Mouse (Mus musculus): ENCODE results near the gene Fastkd1. TPM values are rescaled to one million over a fixed set of nuclear protein-coding genes. Genes with fewer than 3 reads are reported as not detected.
A peak's percentile ranks its signal among the peaks of the same experiment; 100 is the strongest.
"Not testable (repeated sequence)": the region's sequence is repeated elsewhere in the genome, so short reads cannot be mapped to it uniquely, and the experiment has no call there.

Gene Fastkd1
- 4.2 and 4.7 TPM in 2 replicates for polyA plus RNA-seq (2012; rRNA removed)

- DNase-seq (ENCODE audit: low read depth, low spot score) = peak; percentile 91
- under 1% methylated on average over 39 of the region's 39 CpGs for WGBS
Measured at GRCm38 (mm10) chr2:69712981-69713625, at the start of gene Fastkd1. Gene Fastkd1, minus strand, starts transcription at chr2:69713516.

- WGBS = 84% methylated on average over 5 of the region's 5 CpGs
- DNase-seq (ENCODE audit: low read depth, low spot score) = no peak
Measured at GRCm38 (mm10) chr2:69760980-69761379, 47.7 kb upstream of the Fastkd1 start.

GRCm38 (mm10) chr2:69745091-69745490 lies 31.8 kb upstream of the Fastkd1 start:
- WGBS = 83% methylated on average over 1 of the region's 1 CpGs
- no peak for DNase-seq (ENCODE audit: low read depth, low spot score)

- WGBS = 1% methylated on average over 13 of the region's 13 CpGs
- peak; percentile 8 for DNase-seq (ENCODE audit: low read depth, low spot score)
Measured at GRCm38 (mm10) chr2:69723519-69723825, 10.2 kb upstream of the Fastkd1 start.

GRCm38 (mm10) chr2:69722650-69723518 lies 9.6 kb upstream of the Fastkd1 start:
- under 1% methylated on average over 91 of the region's 91 CpGs for WGBS

GRCm38 (mm10) chr2:69722273-69722649 lies 8.9 kb upstream of the Fastkd1 start, which contains the start of gene Ppig:
Gene Ppig, plus strand, starts transcription at chr2:69722545.
- DNase-seq (ENCODE audit: low read depth, low spot score) = no peak
- WGBS = 5% methylated on average over 12 of the region's 12 CpGs

More at GRCm38 (mm10) chr2:69722650-69723518, 9.6 kb upstream of the Fastkd1 start:
- peak; percentile 80 for DNase-seq (ENCODE audit: low read depth, low spot score)

GRCm38 (mm10) chr2:69719121-69719520 lies 5.8 kb upstream of the Fastkd1 start:
- no peak for DNase-seq (ENCODE audit: low read depth, low spot score)
- 69% methylated on average over 1 of the region's 1 CpGs for WGBS

GRCm38 (mm10) chr2:69716483-69716882 lies 3.2 kb upstream of the Fastkd1 start:
- no peak for DNase-seq (ENCODE audit: low read depth, low spot score)

GRCm38 (mm10) chr2:69714126-69714525 lies 810 bp upstream of the Fastkd1 start:
- 73% methylated on average over 5 of the region's 5 CpGs for WGBS
- no peak for DNase-seq (ENCODE audit: low read depth, low spot score)

More at GRCm38 (mm10) chr2:69716483-69716882, 3.2 kb upstream of the Fastkd1 start:
- WGBS = 68% methylated on average over 3 of the region's 3 CpGs

- DNase-seq (ENCODE audit: low read depth, low spot score) = no peak
- 23% methylated on average over 4 of the region's 4 CpGs for WGBS
Measured at GRCm38 (mm10) chr2:69713626-69714014, 304 bp upstream of the Fastkd1 start.

- 81% methylated on average over 14 of the region's 14 CpGs for WGBS
- DNase-seq (ENCODE audit: low read depth, low spot score) = no peak
Measured at GRCm38 (mm10) chr2:69712171-69712570, 1.1 kb downstream of the Fastkd1 start.

GRCm38 (mm10) chr2:69700446-69700845 lies 12.9 kb downstream of the Fastkd1 start:
- no peak for DNase-seq (ENCODE audit: low read depth, low spot score)
- WGBS = 84% methylated on average over 8 of the region's 8 CpGs

GRCm38 (mm10) chr2:69693501-69693900 lies 19.8 kb downstream of the Fastkd1 start:
- no peak for DNase-seq (ENCODE audit: low read depth, low spot score)
- WGBS = 92% methylated on average over 11 of the region's 11 CpGs

- no peak for DNase-seq (ENCODE audit: low read depth, low spot score)
- 90% methylated on average over 6 of the region's 6 CpGs for WGBS
Measured at GRCm38 (mm10) chr2:69690843-69691242, 22.5 kb downstream of the Fastkd1 start.

- WGBS = 95% methylated on average over 3 of the region's 3 CpGs
- no peak for DNase-seq (ENCODE audit: low read depth, low spot score)
Measured at GRCm38 (mm10) chr2:69690214-69690613, 23.1 kb downstream of the Fastkd1 start.

GRCm38 (mm10) chr2:69684488-69684887 lies 28.8 kb downstream of the Fastkd1 start:
- DNase-seq (ENCODE audit: low read depth, low spot score) = no peak
- 91% methylated on average over 3 of the region's 3 CpGs for WGBS

GRCm38 (mm10) chr2:69683036-69683805 lies 30.1 kb downstream of the Fastkd1 start:
- WGBS = 86% methylated on average over 13 of the region's 13 CpGs
- DNase-seq (ENCODE audit: low read depth, low spot score) = no peak

GRCm38 (mm10) chr2:69681931-69682330 lies 31.4 kb downstream of the Fastkd1 start:
- no peak for DNase-seq (ENCODE audit: low read depth, low spot score)
- WGBS = 94% methylated on average over 4 of the region's 4 CpGs

- DNase-seq (ENCODE audit: low read depth, low spot score) = no peak
- 63% methylated on average over 6 of the region's 6 CpGs for WGBS
Measured at GRCm38 (mm10) chr2:69679990-69680389, 33.3 kb downstream of the Fastkd1 start.

GRCm38 (mm10) chr2:69677215-69677614 lies 36.1 kb downstream of the Fastkd1 start:
- 90% methylated on average over 2 of the region's 2 CpGs for WGBS
- DNase-seq (ENCODE audit: low read depth, low spot score) = not testable (repeated sequence)

All from large intestine, adult 2 months (tissue).